Mouse (Mus musculus): ENCODE results near the gene Pnma1. TPM values are rescaled to one million over a fixed set of nuclear protein-coding genes. Genes with fewer than 3 reads are reported as not detected.

Gene Pnma1
- polyA plus RNA-seq, 1 experiment = 0.40 TPM

GRCm38 (mm10) chr12:84149971-84150370, 1.7 kb upstream of the Pnma1 start:
- WGBS = 96% methylated on average over 15 of the region's 15 CpGs
- TF ChIP-seq CTCF (IDR thresholded peaks at IDR 0.05; ENCODE audit: extremely low read depth, insufficient read depth, insufficient read length, insufficient replicate concordance) (no peak), POLR2A (IDR thresholded peaks at IDR 0.05; ENCODE audit: low read depth, low read length) (no peak)
- no peak for DNase-seq (ENCODE audit: low read depth in 1 of 2, low spot score in 2 of 2)
- H3K27ac ChIP-seq (ENCODE audit: insufficient read depth, low read length) = no peak overlapping the region
- H3K36me3 ChIP-seq (ENCODE audit: control insufficient read depth, insufficient read depth, low read length) = peaks cover 33% of the 10 kb centered on the region
- H3K27me3 ChIP-seq (ENCODE audit: control insufficient read depth, insufficient read depth, low read length) = no peaks in the 10 kb centered on the region
- H3K4me3 ChIP-seq (ENCODE audit: extremely low read depth, insufficient read depth, insufficient read length) = no peak overlapping the region
- 0 out of 2 replicates have a peak, but pooled peaks cover 4% of the 10 kb centered on the region for H3K4me1 ChIP-seq (ENCODE audit: control insufficient read depth, insufficient read depth, insufficient read length)

GRCm38 (mm10) chr12:84148622-84149012, 328 bp upstream of the Pnma1 start:
- Histone ChIP-seq H3K27me3 (ENCODE audit: control insufficient read depth, insufficient read depth, low read length) (no peaks in the 10 kb centered on the region), H3K27ac (ENCODE audit: insufficient read depth, low read length) (no peak overlapping the region), H3K4me1 (ENCODE audit: control insufficient read depth, insufficient read depth, insufficient read length) (0 out of 2 replicates have a peak, but pooled peaks cover 4% of the 10 kb centered on the region), H3K36me3 (ENCODE audit: control insufficient read depth, insufficient read depth, low read length) (peaks cover 26% of the 10 kb centered on the region), H3K4me3 (ENCODE audit: extremely low read depth, insufficient read depth, insufficient read length) (peak overlapping the region; percentile 56; the same call in 1 of the 2 replicates)
- 38% methylated on average over 10 of the region's 10 CpGs for WGBS
- TF ChIP-seq POLR2A (IDR thresholded peaks at IDR 0.05; ENCODE audit: low read depth, low read length) = no peak
- no peak for TF ChIP-seq CTCF (IDR thresholded peaks at IDR 0.05; ENCODE audit: extremely low read depth, insufficient read depth, insufficient read length, insufficient replicate concordance)
- no peak for DNase-seq (ENCODE audit: low read depth in 1 of 2, low spot score in 2 of 2)

- Histone ChIP-seq H3K27ac (ENCODE audit: insufficient read depth, low read length) (no peak overlapping the region), H3K27me3 (ENCODE audit: control insufficient read depth, insufficient read depth, low read length) (no peaks in the 10 kb centered on the region), H3K36me3 (ENCODE audit: control insufficient read depth, insufficient read depth, low read length) (no peaks in the 10 kb centered on the region), H3K4me3 (ENCODE audit: extremely low read depth, insufficient read depth, insufficient read length) (no peak overlapping the region), H3K4me1 (ENCODE audit: control insufficient read depth, insufficient read depth, insufficient read length) (no peaks in the 10 kb centered on the region)
- 91% methylated on average over 14 of the region's 14 CpGs for WGBS
- no peak for DNase-seq (ENCODE audit: low read depth in 1 of 2, low spot score in 2 of 2)
- TF ChIP-seq CTCF (IDR thresholded peaks at IDR 0.05; ENCODE audit: extremely low read depth, insufficient read depth, insufficient read length, insufficient replicate concordance) = no peak
- no peak for TF ChIP-seq POLR2A (IDR thresholded peaks at IDR 0.05; ENCODE audit: low read depth, low read length)
Measured at GRCm38 (mm10) chr12:84142281-84143050, 5.8 kb downstream of the Pnma1 start.

GRCm38 (mm10) chr12:84141271-84141670, 7.0 kb downstream of the Pnma1 start:
- TF ChIP-seq CTCF (IDR thresholded peaks at IDR 0.05; ENCODE audit: extremely low read depth, insufficient read depth, insufficient read length, insufficient replicate concordance) = no peak
- TF ChIP-seq POLR2A (IDR thresholded peaks at IDR 0.05; ENCODE audit: low read depth, low read length) = no peak
- H3K27ac ChIP-seq (ENCODE audit: insufficient read depth, low read length) = no peak overlapping the region
- no peaks in the 10 kb centered on the region for H3K36me3 ChIP-seq (ENCODE audit: control insufficient read depth, insufficient read depth, low read length)
- WGBS = 91% methylated on average over 4 of the region's 4 CpGs
- no peaks in the 10 kb centered on the region for H3K27me3 ChIP-seq (ENCODE audit: control insufficient read depth, insufficient read depth, low read length)
- DNase-seq (ENCODE audit: low read depth in 1 of 2, low spot score in 2 of 2) = no peak
- H3K4me3 ChIP-seq (ENCODE audit: extremely low read depth, insufficient read depth, insufficient read length) = no peak overlapping the region
- H3K4me1 ChIP-seq (ENCODE audit: control insufficient read depth, insufficient read depth, insufficient read length) = no peaks in the 10 kb centered on the region

GRCm38 (mm10) chr12:84140135-84140534, 8.2 kb downstream of the Pnma1 start:
- WGBS = 80% methylated on average over 4 of the region's 4 CpGs
- TF ChIP-seq POLR2A (IDR thresholded peaks at IDR 0.05; ENCODE audit: low read depth, low read length) = no peak
- TF ChIP-seq CTCF (IDR thresholded peaks at IDR 0.05; ENCODE audit: extremely low read depth, insufficient read depth, insufficient read length, insufficient replicate concordance) = no peak

GRCm38 (mm10) chr12:84137131-84137530, 11.2 kb downstream of the Pnma1 start:
- Histone ChIP-seq H3K27me3 (ENCODE audit: control insufficient read depth, insufficient read depth, low read length) (no peaks in the 10 kb centered on the region), H3K4me3 (ENCODE audit: extremely low read depth, insufficient read depth, insufficient read length) (no peak overlapping the region), H3K4me1 (ENCODE audit: control insufficient read depth, insufficient read depth, insufficient read length) (no peaks in the 10 kb centered on the region), H3K27ac (ENCODE audit: insufficient read depth, low read length) (no peak overlapping the region), H3K36me3 (ENCODE audit: control insufficient read depth, insufficient read depth, low read length) (no peaks in the 10 kb centered on the region)
- DNase-seq (ENCODE audit: low read depth in 1 of 2, low spot score in 2 of 2) = no peak
- TF ChIP-seq CTCF (IDR thresholded peaks at IDR 0.05; ENCODE audit: extremely low read depth, insufficient read depth, insufficient read length, insufficient replicate concordance) = no peak
- TF ChIP-seq POLR2A (IDR thresholded peaks at IDR 0.05; ENCODE audit: low read depth, low read length) = no peak
- WGBS = 96% methylated on average over 7 of the region's 7 CpGs

More at GRCm38 (mm10) chr12:84140135-84140534, 8.2 kb downstream of the Pnma1 start:
- Histone ChIP-seq H3K4me3 (ENCODE audit: extremely low read depth, insufficient read depth, insufficient read length) (no peak overlapping the region), H3K4me1 (ENCODE audit: control insufficient read depth, insufficient read depth, insufficient read length) (no peaks in the 10 kb centered on the region), H3K36me3 (ENCODE audit: control insufficient read depth, insufficient read depth, low read length) (no peaks in the 10 kb centered on the region), H3K27ac (ENCODE audit: insufficient read depth, low read length) (no peak overlapping the region), H3K27me3 (ENCODE audit: control insufficient read depth, insufficient read depth, low read length) (no peaks in the 10 kb centered on the region)
- DNase-seq (ENCODE audit: low read depth in 1 of 2, low spot score in 2 of 2) = no peak

- Histone ChIP-seq H3K4me3 (ENCODE audit: extremely low read depth, insufficient read depth, insufficient read length) (no peak overlapping the region), H3K4me1 (ENCODE audit: control insufficient read depth, insufficient read depth, insufficient read length) (no peaks in the 10 kb centered on the region; the same call in 1 of the 2 replicates), H3K27ac (ENCODE audit: insufficient read depth, low read length) (no peak overlapping the region), H3K27me3 (ENCODE audit: control insufficient read depth, insufficient read depth, low read length) (no peaks in the 10 kb centered on the region), H3K36me3 (ENCODE audit: control insufficient read depth, insufficient read depth, low read length) (no peaks in the 10 kb centered on the region)
- no peak for DNase-seq (ENCODE audit: low read depth in 1 of 2, low spot score in 2 of 2)
- 75% methylated on average over 3 of the region's 3 CpGs for WGBS
- no peak; the same call in 1 of the 2 replicates for TF ChIP-seq CTCF (IDR thresholded peaks at IDR 0.05; ENCODE audit: extremely low read depth, insufficient read depth, insufficient read length, insufficient replicate concordance)
- no peak for TF ChIP-seq POLR2A (IDR thresholded peaks at IDR 0.05; ENCODE audit: low read depth, low read length)
Measured at GRCm38 (mm10) chr12:84132265-84132664, 16.0 kb downstream of the Pnma1 start.
